ENCODE assay signal across 11 mouse cellular contexts in genomic region chr3:144537078-144537855, GRCm38 (mm10). TPM values are rescaled to one million over a fixed set of nuclear protein-coding genes. Genes with fewer than 3 reads are reported as not detected.
DNase-seq lines count a peak whose midpoint lies in the region; ATAC-seq and TF ChIP-seq lines count a peak whose summit lies in the region.
"Had no signal": no experiment of that assay in that cellular context is flagged by ENCODE, and none has a peak within 500 bp of the region (broad histone marks: within the 10 kb centered on the region; RNA-seq: fewer than 3 reads in every experiment).

No protein-coding gene starts in this region.

- DNase-seq in gastrocnemius, adult 18-20 months (ENCODE audit: low spot score): peak; percentile 33
- DNase-seq in gastrocnemius, adult 8-10 months (ENCODE audit: low spot score in 2 of 2): no peak
- DNase-seq in lung, postnatal 36 days: peak; percentile 68
- DNase-seq in lung, adult 2 months: no peak
- DNase-seq in thymus, postnatal 14 days: peak; percentile 52
- no peak for DNase-seq in kidney, postnatal 25 days
- DNase-seq in MN1 (ENCODE audit: low spot score): no peak
- DNase-seq: adrenal gland, postnatal 10 days had no signal

- no peak for TF ChIP-seq POLR2A in lung, adult 2 months (IDR thresholded peaks at IDR 0.05; ENCODE audit: borderline replicate concordance, extremely low read depth, low read depth, low read length)

- WGBS in lung, adult 2 months: 63% methylated on average over 7 of the region's 7 CpGs
- 83% methylated on average over 7 of the region's 7 CpGs for WGBS in intestine, embryonic 16.5 days

- H3K27me3 ChIP-seq in intestine, embryonic 16.5 days (replicated peaks; ENCODE audit: control insufficient read depth, insufficient read depth, low read length): no peaks in the 10 kb centered on the region
- H3K27me3 ChIP-seq: hindbrain, embryonic 13.5 days had no signal

- peak; percentile 59 for ATAC-seq in intestine, embryonic 16.5 days

- no peak overlapping the region for H3K27ac ChIP-seq in intestine, embryonic 16.5 days (ENCODE audit: low read length)
- H3K27ac ChIP-seq: hindbrain, embryonic 13.5 days had no signal

- no peak overlapping the region for H3K9ac ChIP-seq in intestine, embryonic 16.5 days (ENCODE audit: low read depth, low read length)
- H3K9ac ChIP-seq: hindbrain, embryonic 13.5 days had no signal

- H3K4me3 ChIP-seq in lung, adult 2 months (replicated peaks; ENCODE audit: extremely low read depth, low read depth, low read length): no peak overlapping the region
- H3K4me3 ChIP-seq in intestine, embryonic 16.5 days (ENCODE audit: low read length): no peak overlapping the region
- H3K4me3 ChIP-seq: erythroblast, embryonic 14.5 days; hindbrain, embryonic 13.5 days had no signal

- no peaks in the 10 kb centered on the region for H3K9me3 ChIP-seq in intestine, embryonic 16.5 days (ENCODE audit: control insufficient read depth, low read length)
- H3K9me3 ChIP-seq: hindbrain, embryonic 13.5 days had no signal

- no peak overlapping the region for H3K4me2 ChIP-seq in intestine, embryonic 16.5 days (ENCODE audit: low read depth, low read length)
- H3K4me2 ChIP-seq: hindbrain, embryonic 13.5 days had no signal

- H3K36me3 ChIP-seq in intestine, embryonic 16.5 days (ENCODE audit: control insufficient read depth, insufficient read depth, low read length): no peaks in the 10 kb centered on the region
- H3K36me3 ChIP-seq: hindbrain, embryonic 13.5 days had no signal

- TF ChIP-seq CTCF in lung, adult 2 months (IDR thresholded peaks at IDR 0.05; ENCODE audit: insufficient read depth, low read length): no peak

- H3K4me1 ChIP-seq in lung, adult 2 months (ENCODE audit: control insufficient read depth, insufficient read depth, low read length): peaks cover 16% of the 10 kb centered on the region
- peaks cover 15% of the 10 kb centered on the region for H3K4me1 ChIP-seq in intestine, embryonic 16.5 days (ENCODE audit: control insufficient read depth, insufficient read depth, low read length)

RNA-seq across cellular contexts. Expression of gene Hs2st1, which starts 32.7 kb away (rescaled TPM):
- 10 to 100 TPM; 10.8 to 12.5 TPM for total RNA-seq in gastrocnemius, adult 18-20 months (2021)
- total RNA-seq in gastrocnemius, adult 8-10 months (2022): 10 to 100 TPM; 10.1 to 12.8 (median 11.7) TPM
- 26.2 and 28.4 TPM in 2 replicates for polyA plus RNA-seq in lung, adult 2 months (2012; rRNA removed)
- 6.2 and 6.4 TPM in 2 replicates for polyA plus RNA-seq in intestine, embryonic 16.5 days (2015; fragmentation: Nextera tagmentation; extraction: Ambion mirVana)

RNA-seq across cellular contexts. Expression of gene Selenof, which starts 32.8 kb away (rescaled TPM):
- total RNA-seq in gastrocnemius, adult 18-20 months (2021): 100 to 1,000 TPM; 109 to 111 TPM
- 100 to 1,000 TPM; 107 to 127 (median 111) TPM for total RNA-seq in gastrocnemius, adult 8-10 months (2022)
- 228 and 245 TPM in 2 replicates for polyA plus RNA-seq in lung, adult 2 months (2012; rRNA removed)
- polyA plus RNA-seq in intestine, embryonic 16.5 days (2015; fragmentation: Nextera tagmentation; extraction: Ambion mirVana): 597 and 626 TPM in 2 replicates

Comparison
In these comparisons a context has a peak if more than half of its experiments do, and no peak if none do; other contexts are left out.
1. DNase-seq: peak in gastrocnemius, adult 18-20 months (single experiment), lung, postnatal 36 days (single experiment) and thymus, postnatal 14 days (single experiment); none in gastrocnemius, adult 8-10 months (0 of 2), lung, adult 2 months (single experiment), kidney, postnatal 25 days (0 of 2) and MN1 (single experiment).